9 mouse cellular contexts compared by ENCODE assay signal in the genomic region with DNA sequence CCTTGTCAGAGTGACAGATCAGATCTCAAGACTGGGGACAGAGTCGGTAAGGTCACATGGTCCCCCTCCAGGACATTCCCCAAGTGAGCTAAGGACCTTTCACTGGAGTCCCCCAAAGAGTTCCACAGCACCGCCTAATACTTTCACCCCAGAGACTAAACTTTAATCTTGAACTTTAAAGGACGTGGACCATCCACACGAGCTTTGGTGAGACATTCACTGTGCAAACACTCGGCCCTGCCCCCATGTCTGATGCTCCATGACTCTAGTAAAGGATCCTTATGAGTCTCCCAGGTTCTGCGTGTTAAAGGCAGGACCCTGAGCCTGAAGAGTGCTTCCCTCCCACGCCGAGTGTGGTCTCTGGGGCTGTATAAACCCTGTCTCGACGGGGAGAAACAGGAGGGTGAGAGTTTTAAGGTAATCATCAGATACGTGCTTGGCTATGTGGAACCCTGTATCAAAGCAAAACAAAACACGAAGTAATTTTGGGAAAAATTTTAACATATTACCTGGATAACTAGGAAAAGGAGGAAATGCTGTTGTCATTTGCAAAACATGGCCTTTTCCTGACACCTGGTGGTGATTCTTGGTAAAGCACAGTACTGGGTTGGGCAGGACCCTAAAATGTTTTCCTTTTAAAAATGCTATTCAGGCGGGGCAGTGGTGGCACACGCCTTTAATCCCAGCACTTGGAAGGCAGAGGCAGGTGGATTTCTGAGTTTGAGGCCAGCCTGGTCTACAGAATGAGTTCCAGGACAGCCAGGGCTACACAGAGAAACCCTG.
DNase-seq lines count a peak whose midpoint lies in the region; ATAC-seq and TF ChIP-seq lines count a peak whose summit lies in the region.
"Had no signal": no experiment of that assay in that cellular context is flagged by ENCODE, and none has a peak within 500 bp of the region (broad histone marks: within the 10 kb centered on the region; RNA-seq: fewer than 3 reads in every experiment).

No protein-coding gene starts in this region.

- H3K9me3 ChIP-seq in neural tube, embryonic 11.5 days (ENCODE audit: control insufficient read depth, low read length), result no peaks in the 10 kb centered on the region
- no peaks in the 10 kb centered on the region for H3K9me3 ChIP-seq in hindbrain, embryonic 14.5 days (ENCODE audit: control insufficient read depth, low read length)
- no peaks in the 10 kb centered on the region for H3K9me3 ChIP-seq in limb, embryonic 14.5 days (ENCODE audit: control insufficient read depth, low read length)
- H3K9me3 ChIP-seq: limb, embryonic 15.5 days had no signal

- peak; percentile 70 for TF ChIP-seq CTCF in cortical plate, adult 2 months (IDR thresholded peaks at IDR 0.05; ENCODE audit: extremely low read depth, insufficient read depth, low read length)

- no peak overlapping the region for H3K4me2 ChIP-seq in neural tube, embryonic 11.5 days (ENCODE audit: low read depth)
- H3K4me2 ChIP-seq in hindbrain, embryonic 14.5 days (replicated peaks), result no peak overlapping the region
- no peak overlapping the region for H3K4me2 ChIP-seq in limb, embryonic 14.5 days (replicated peaks; ENCODE audit: low read depth, low read length, severe bottlenecking)
- H3K4me2 ChIP-seq: limb, embryonic 15.5 days had no signal

- no peak overlapping the region for H3K9ac ChIP-seq in neural tube, embryonic 11.5 days (ENCODE audit: low read length)
- H3K9ac ChIP-seq in hindbrain, embryonic 14.5 days, result no peak overlapping the region
- H3K9ac ChIP-seq in limb, embryonic 14.5 days (ENCODE audit: low read depth, low read length, severe bottlenecking), result no peak overlapping the region
- H3K9ac ChIP-seq: limb, embryonic 15.5 days had no signal

- no peaks in the 10 kb centered on the region for H3K27me3 ChIP-seq in neural tube, embryonic 11.5 days (ENCODE audit: control insufficient read depth, insufficient read depth, low read length)
- no peaks in the 10 kb centered on the region for H3K27me3 ChIP-seq in hindbrain, embryonic 14.5 days (ENCODE audit: control insufficient read depth, insufficient read depth, low read length)
- H3K27me3 ChIP-seq in limb, embryonic 14.5 days (ENCODE audit: control insufficient read depth, insufficient read depth, low read length), result no peaks in the 10 kb centered on the region

- ATAC-seq in neural tube, embryonic 11.5 days (ENCODE audit: insufficient read depth, low FRiP score, low TSS enrichment), result no peak
- ATAC-seq in hindbrain, embryonic 14.5 days (ENCODE audit: low FRiP score), result no peak
- ATAC-seq in limb, embryonic 14.5 days (ENCODE audit: low FRiP score, low read depth), result no peak
- no peak for ATAC-seq in monocyte, adult 5-6 weeks (replicated peaks; ENCODE audit: insufficient number of reproducible peaks, low FRiP score, low TSS enrichment, poor library complexity, severe bottlenecking)

- H3K4me1 ChIP-seq in neural tube, embryonic 11.5 days (ENCODE audit: control insufficient read depth, insufficient read depth, low read length), result peaks cover 12% of the 10 kb centered on the region
- H3K4me1 ChIP-seq in cortical plate, adult 2 months (ENCODE audit: control insufficient read depth, insufficient read depth, low read length), result peaks cover 3% of the 10 kb centered on the region; the same call in 1 of the 2 replicates
- peaks cover 12% of the 10 kb centered on the region; the same call in 1 of the 2 replicates for H3K4me1 ChIP-seq in hindbrain, embryonic 14.5 days (replicated peaks; ENCODE audit: control insufficient read depth, insufficient read depth, low read length)
- 0 out of 2 replicates have a peak, but pooled peaks cover 3% of the 10 kb centered on the region for H3K4me1 ChIP-seq in limb, embryonic 14.5 days (ENCODE audit: control insufficient read depth, insufficient read depth, low read length)

- DNase-seq in neural tube, embryonic 11.5 days (ENCODE audit: low spot score), result peak; percentile 64
- no peak for DNase-seq in neural tube, embryonic 10.5 days (ENCODE audit: extremely low spot score, low spot score)
- peak; percentile 60 for DNase-seq in adipocyte (ENCODE audit: low spot score)
- peak; percentile 86 for DNase-seq in hindbrain, embryonic 14.5 days (ENCODE audit: low spot score)
- DNase-seq in limb, embryonic 14.5 days (ENCODE audit: low spot score), result peak; percentile 72
- DNase-seq in retina, postnatal 7 days (ENCODE audit: low read depth, low spot score), result peak; percentile 33

- no peak for TF ChIP-seq POLR2A in cortical plate, adult 2 months (IDR thresholded peaks at IDR 0.05; ENCODE audit: extremely low read depth, insufficient read depth, low read length)
- no peak for TF ChIP-seq POLR2A in limb, embryonic 14.5 days (IDR thresholded peaks at IDR 0.05; ENCODE audit: borderline replicate concordance, extremely low read depth, insufficient read depth, insufficient read length)

- no peak overlapping the region for H3K27ac ChIP-seq in neural tube, embryonic 11.5 days (ENCODE audit: low read depth, low read length)
- no peak overlapping the region for H3K27ac ChIP-seq in cortical plate, adult 2 months (ENCODE audit: insufficient read depth, low read length)
- H3K27ac ChIP-seq in hindbrain, embryonic 14.5 days, result no peak overlapping the region
- no peak overlapping the region for H3K27ac ChIP-seq in limb, embryonic 14.5 days (replicated peaks; ENCODE audit: low read depth, low read length)
- H3K27ac ChIP-seq: limb, embryonic 15.5 days had no signal

- H3K36me3 ChIP-seq in neural tube, embryonic 11.5 days (ENCODE audit: control insufficient read depth, insufficient read depth, low read length), result no peaks in the 10 kb centered on the region; the same call in 1 of the 2 replicates
- no peaks in the 10 kb centered on the region; the same call in 1 of the 2 replicates for H3K36me3 ChIP-seq in hindbrain, embryonic 14.5 days (replicated peaks; ENCODE audit: control insufficient read depth, insufficient read depth)
- no peaks in the 10 kb centered on the region for H3K36me3 ChIP-seq in limb, embryonic 14.5 days (ENCODE audit: control insufficient read depth, insufficient read depth, low read length)
- H3K36me3 ChIP-seq: limb, embryonic 15.5 days had no signal

- WGBS in neural tube, embryonic 11.5 days, result 75% methylated on average over 14 of the region's 14 CpGs
- WGBS in hindbrain, embryonic 14.5 days, result 75% methylated on average over 14 of the region's 14 CpGs
- WGBS in limb, embryonic 14.5 days, result 65% methylated on average over 14 of the region's 14 CpGs

- no peak overlapping the region for H3K4me3 ChIP-seq in neural tube, embryonic 11.5 days (ENCODE audit: low read depth, low read length)
- H3K4me3 ChIP-seq in cortical plate, adult 2 months (ENCODE audit: insufficient read depth, low read length), result no peak overlapping the region
- no peak overlapping the region for H3K4me3 ChIP-seq in hindbrain, embryonic 14.5 days (replicated peaks; ENCODE audit: low read length)
- H3K4me3 ChIP-seq in limb, embryonic 14.5 days (replicated peaks; ENCODE audit: low read length), result no peak overlapping the region
- H3K4me3 ChIP-seq: limb, embryonic 15.5 days had no signal
